Mouse (Mus musculus) stomach, embryonic 14.5 days (tissue): ENCODE measurements around the gene Rad51b. TPM values are rescaled to one million over a fixed set of nuclear protein-coding genes. Genes with fewer than 3 reads are reported as not detected.

Source experiments
- ATAC-seq: fragments of 200-750 bp; cut with Nextera tagmentation; 2 replicates; pipeline ENCODE4 v1.8.0; 2017; ENCODE audit warnings: low read depth, moderate TSS enrichment; ENCODE audit not compliant: insufficient number of reproducible peaks, insufficient read depth, low FRiP score
- H3K27ac ChIP-seq: fragments of 300-500 bp; sonication (generic); 2 replicates; pipeline ENCODE4 v1.5.1; 2014; ENCODE audit warnings: mild to moderate bottlenecking, low read length, moderate library complexity, mixed read lengths
- H3K27me3 ChIP-seq: fragments of 300-500 bp; sonication (generic); 2 replicates; pipeline ENCODE4 v1.6.1; 2014; ENCODE audit warnings: low read length, control low read depth, mixed read lengths; ENCODE audit not compliant: control insufficient read depth, insufficient read depth
- H3K36me3 ChIP-seq: fragments of 300-500 bp; sonication (generic); 2 replicates; pipeline ENCODE4 v1.6.1; 2014; ENCODE audit warnings: mild to moderate bottlenecking, control low read depth, low read length, moderate library complexity, mixed read lengths; ENCODE audit not compliant: control insufficient read depth, insufficient read depth
- H3K4me1 ChIP-seq: fragments of 300-500 bp; sonication (generic); 2 replicates; pipeline ENCODE4 v1.6.1; 2014; ENCODE audit warnings: low read length, control low read depth, mixed read lengths; ENCODE audit not compliant: control insufficient read depth, insufficient read depth
- H3K4me2 ChIP-seq: fragments of 300-500 bp; sonication (generic); replicated peaks from 2 replicates; pipeline ENCODE4 v1.6.1; 2014; ENCODE audit warnings: low read depth, low read length, control low read depth
- H3K4me3 ChIP-seq: fragments of 300-500 bp; sonication (generic); 2 replicates; pipeline ENCODE4 v1.5.1; 2014; ENCODE audit warnings: low read depth, low read length, control low read depth
- H3K9ac ChIP-seq: fragments of 300-500 bp; sonication (generic); replicated peaks from 2 replicates; pipeline ENCODE4 v1.6.1; 2014; ENCODE audit warnings: low read depth, mild to moderate bottlenecking, control low read depth, low read length, moderate library complexity, mixed read lengths
- H3K9me3 ChIP-seq: fragments of 300-500 bp; sonication (generic); 2 replicates; pipeline ENCODE4 v1.6.1; 2016; ENCODE audit warnings: low read depth, low read length, control low read depth; ENCODE audit not compliant: control insufficient read depth
- WGBS: fragments of 180-500 bp; shearing (Covaris S2); extraction: QIAGEN DNeasy Blood & Tissue Kit; methylation state at CpG from one replicate; pipeline ENCODE4 v1.1.7; 2014; 5-methylcytosine and 5-hydroxymethylcytosine counted together
- polyA plus RNA-seq: library from polyadenylated mRNA; unstranded; fragments of >200 nt; fragmentation: Nextera tagmentation; extraction: Ambion mirVana; gene quantifications from 2 replicates; pipeline ENCODE4 v1.2.1, GENCODE M21; 2014

The Rad51b gene
- polyA plus RNA-seq, 1 experiment from 2014 or later, result 8.4 TPM

DNA sequence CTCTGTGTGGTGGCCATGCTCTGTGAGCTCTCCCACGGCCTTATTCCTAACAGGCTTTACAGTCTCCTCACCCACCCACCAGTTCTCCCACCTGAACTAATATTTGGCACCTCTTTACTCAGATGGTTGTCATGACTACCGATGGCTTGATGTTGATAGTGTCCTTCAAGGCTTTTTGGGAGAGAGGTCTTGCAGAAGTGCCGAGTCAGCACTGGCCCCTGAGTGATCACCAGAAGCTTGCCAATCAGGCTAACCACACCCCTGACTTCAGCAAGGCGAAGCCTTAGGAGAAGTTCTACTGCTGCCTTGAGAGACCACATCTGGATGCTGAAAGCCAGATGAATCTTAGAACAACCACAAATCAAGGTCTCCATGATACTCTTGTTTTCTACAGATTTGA lies 209.3 kb downstream of the Rad51b start:
- Histone ChIP-seq H3K4me3 (no peak overlapping the region), H3K4me2 (no peak overlapping the region), H3K9me3 (no peaks in the 10 kb centered on the region), H3K36me3 (no peaks in the 10 kb centered on the region), H3K9ac (no peak overlapping the region), H3K4me1 (peaks cover 40% of the 10 kb centered on the region), H3K27me3 (no peaks in the 10 kb centered on the region), H3K27ac (peak overlapping the region; percentile 91)
- 44% methylated on average over 4 of the region's 4 CpGs for WGBS
- ATAC-seq, result peak; percentile 38; the same call in 1 of the 2 replicates

DNA sequence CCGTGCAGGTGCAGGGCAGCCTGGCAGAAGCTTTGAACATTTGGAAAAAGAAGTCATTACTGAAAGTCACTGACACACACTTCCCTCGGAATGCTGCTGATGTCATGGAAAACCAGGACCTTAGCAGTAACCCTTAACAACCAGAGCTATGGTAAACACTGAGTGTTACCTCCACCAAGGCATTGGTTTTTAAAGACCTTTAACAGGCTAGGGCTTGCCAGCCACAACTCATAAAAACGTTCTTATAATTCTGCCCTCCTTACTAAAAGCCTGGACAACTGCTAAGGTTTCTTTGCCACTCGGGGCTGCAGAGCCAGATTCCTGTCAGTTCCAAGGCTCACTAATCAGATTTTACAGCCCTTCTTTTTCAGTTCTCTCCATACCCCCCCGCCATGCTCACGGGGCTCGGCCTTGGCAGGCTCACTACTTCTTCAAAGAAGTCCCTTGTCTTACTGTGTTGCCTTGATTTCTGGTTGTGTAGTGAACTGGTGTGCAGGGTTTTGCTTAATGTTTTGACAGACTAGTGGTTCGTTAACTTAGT lies 210.1 kb downstream of the Rad51b start:
- Histone ChIP-seq H3K9ac (no peak overlapping the region), H3K27ac (peak overlapping the region; percentile 91), H3K9me3 (no peaks in the 10 kb centered on the region), H3K27me3 (no peaks in the 10 kb centered on the region), H3K4me1 (peaks cover 44% of the 10 kb centered on the region), H3K36me3 (no peaks in the 10 kb centered on the region), H3K4me2 (no peak overlapping the region), H3K4me3 (no peak overlapping the region)
- ATAC-seq, result peak; percentile 44; the same call in 1 of the 2 replicates
- 22% methylated on average over 8 of the region's 8 CpGs for WGBS

DNA sequence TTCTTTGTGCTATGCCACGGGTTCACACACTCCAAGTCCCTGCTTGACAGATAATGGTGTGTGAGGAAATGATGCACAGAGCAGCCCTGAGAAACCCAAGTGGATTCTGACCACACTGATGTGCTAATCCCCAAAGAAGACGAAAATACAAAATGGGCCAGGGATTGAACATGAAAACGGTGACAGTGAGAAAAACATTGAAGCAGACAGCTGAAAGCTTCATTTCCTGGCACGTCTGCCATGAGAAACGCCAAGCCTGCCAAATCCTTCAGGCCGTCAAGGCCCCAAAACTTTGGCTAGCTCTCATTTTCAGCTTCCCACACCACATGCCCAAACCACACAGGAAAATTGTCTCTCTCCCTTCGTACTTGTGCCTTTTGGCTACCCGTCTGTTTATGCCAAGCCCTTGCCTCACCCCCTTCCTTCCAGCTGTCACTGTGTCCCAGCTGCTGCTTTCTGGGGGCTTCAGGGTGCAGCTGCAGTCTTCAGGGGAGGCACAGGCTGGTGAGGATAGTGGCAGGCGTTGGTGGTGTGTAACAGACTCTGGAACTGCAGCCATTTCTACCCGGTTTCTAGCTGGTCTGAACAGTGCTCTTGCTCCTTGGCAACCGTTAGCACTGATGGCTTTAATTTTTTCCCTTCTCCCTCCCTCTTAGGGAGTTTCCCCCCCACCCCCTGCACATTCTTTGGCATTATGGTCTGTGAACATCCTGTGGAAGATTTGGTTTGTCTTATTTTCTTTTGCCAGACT lies 214.5 kb downstream of the Rad51b start:
- H3K27me3 ChIP-seq, result no peaks in the 10 kb centered on the region
- H3K4me1 ChIP-seq, result peaks cover 32% of the 10 kb centered on the region
- WGBS, result 45% methylated on average over 11 of the region's 11 CpGs
- no peak overlapping the region for H3K9ac ChIP-seq
- peak overlapping the region; percentile 79 for H3K27ac ChIP-seq
- H3K4me3 ChIP-seq, result no peak overlapping the region
- ATAC-seq, result no peak
- no peaks in the 10 kb centered on the region for H3K36me3 ChIP-seq
- H3K4me2 ChIP-seq, result no peak overlapping the region
- no peaks in the 10 kb centered on the region for H3K9me3 ChIP-seq

DNA sequence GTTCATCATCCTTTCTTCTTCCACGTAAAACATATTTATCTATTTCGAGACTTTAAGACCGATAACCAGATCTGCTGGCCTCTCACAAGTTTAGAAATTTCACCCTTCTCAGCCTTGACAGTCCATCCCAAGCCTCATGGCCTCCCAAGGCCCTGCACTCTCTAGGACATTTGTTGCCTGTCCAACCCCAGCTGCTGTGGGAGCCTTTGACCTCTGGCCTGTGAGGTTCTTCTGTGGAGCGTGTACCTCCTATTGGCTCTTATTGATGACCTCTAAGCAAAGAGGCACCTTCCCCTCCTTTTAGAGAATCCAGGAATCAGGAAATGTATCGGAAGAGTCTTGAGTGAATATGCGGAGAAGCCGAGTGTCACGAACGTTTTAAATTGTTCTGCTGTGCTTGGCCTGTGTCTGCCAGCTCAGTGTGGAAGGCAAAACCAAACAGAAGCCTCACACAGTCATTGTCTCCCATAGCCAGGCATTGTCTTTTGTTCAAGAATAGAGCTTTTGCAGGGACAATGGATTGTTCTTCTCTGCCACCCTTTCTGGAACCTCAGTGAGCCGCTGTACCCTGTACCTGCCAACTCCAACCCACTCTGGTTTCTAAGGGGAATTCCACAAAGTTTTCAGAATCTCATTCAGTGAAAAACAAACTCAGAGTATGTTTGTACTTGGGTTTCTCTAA lies 215.3 kb downstream of the Rad51b start:
- no peaks in the 10 kb centered on the region for H3K36me3 ChIP-seq
- H3K4me3 ChIP-seq, result no peak overlapping the region
- H3K9me3 ChIP-seq, result no peaks in the 10 kb centered on the region
- H3K4me1 ChIP-seq, result peaks cover 25% of the 10 kb centered on the region
- WGBS, result 59% methylated on average over 10 of the region's 10 CpGs
- H3K27ac ChIP-seq, result peak overlapping the region; percentile 79
- H3K4me2 ChIP-seq, result no peak overlapping the region
- H3K27me3 ChIP-seq, result no peaks in the 10 kb centered on the region
- no peak overlapping the region for H3K9ac ChIP-seq
- ATAC-seq, result no peak

DNA sequence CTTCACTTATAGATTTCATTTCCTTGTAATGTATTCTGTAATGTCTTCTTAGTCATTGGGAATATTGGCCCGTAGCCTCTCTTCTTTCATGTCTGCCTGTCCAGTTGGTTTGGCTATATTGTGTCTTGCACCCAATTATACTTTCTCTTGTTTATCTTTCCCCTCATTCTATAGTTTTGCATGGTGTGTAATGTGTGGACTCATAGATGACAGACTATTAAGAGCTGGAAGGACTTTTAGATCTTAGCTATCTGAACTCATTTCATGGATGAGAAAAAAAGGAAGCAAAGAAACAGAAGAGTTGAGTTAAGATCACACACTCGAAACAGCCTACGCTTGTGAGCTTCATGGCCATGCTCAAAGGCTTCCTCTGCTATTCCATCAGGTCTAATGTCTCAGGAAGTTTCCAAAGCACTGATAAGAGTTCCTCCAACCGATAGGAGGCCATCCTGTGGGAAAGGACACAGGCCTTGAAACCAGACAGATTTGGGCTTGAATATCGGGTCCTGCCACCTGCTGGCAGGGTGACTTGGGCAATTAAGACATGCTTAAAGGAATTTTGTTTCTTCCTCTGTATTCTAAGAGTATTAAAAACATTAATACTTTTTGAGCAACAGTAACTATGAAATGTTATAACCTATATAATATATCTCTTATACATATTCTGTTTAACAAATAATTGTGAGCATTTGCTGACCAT lies 216.1 kb downstream of the Rad51b start:
- H3K4me1 ChIP-seq, result peaks cover 18% of the 10 kb centered on the region
- H3K27ac ChIP-seq, result no peak overlapping the region
- H3K27me3 ChIP-seq, result no peaks in the 10 kb centered on the region
- 83% methylated on average over 5 of the region's 5 CpGs for WGBS
- no peak overlapping the region for H3K9ac ChIP-seq
- no peak for ATAC-seq
- no peak overlapping the region for H3K4me3 ChIP-seq
- H3K9me3 ChIP-seq, result no peaks in the 10 kb centered on the region
- H3K4me2 ChIP-seq, result no peak overlapping the region
- H3K36me3 ChIP-seq, result no peaks in the 10 kb centered on the region

DNA sequence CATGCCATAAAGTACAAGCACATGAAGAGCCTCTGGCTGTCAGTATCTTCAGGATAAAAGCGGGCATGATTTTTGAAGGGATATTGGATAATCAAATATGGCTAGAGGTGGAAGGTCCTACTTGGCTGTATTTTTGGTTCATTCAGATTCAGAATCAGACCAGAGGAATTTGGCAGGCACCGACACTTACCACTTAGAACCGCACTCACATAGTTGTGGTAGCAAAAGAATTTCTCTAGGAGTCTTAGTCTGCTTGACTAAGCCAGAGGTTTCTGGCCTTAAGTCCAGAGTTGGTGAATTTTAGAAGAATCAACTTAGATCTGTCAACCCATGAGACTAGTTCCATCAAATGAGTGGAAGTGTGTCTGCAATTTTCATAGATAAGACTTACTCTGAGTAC lies 217.6 kb downstream of the Rad51b start:
- no peaks in the 10 kb centered on the region for H3K27me3 ChIP-seq
- ATAC-seq, result no peak
- WGBS, result 97% methylated on average over 3 of the region's 3 CpGs
- H3K4me3 ChIP-seq, result no peak overlapping the region
- peaks cover 18% of the 10 kb centered on the region for H3K4me1 ChIP-seq
- no peak overlapping the region for H3K9ac ChIP-seq
- no peaks in the 10 kb centered on the region for H3K9me3 ChIP-seq
- H3K36me3 ChIP-seq, result no peaks in the 10 kb centered on the region
- no peak overlapping the region for H3K4me2 ChIP-seq
- H3K27ac ChIP-seq, result peak overlapping the region; percentile 74; the same call in 1 of the 2 replicates

GRCm38 (mm10) chr12:79522374-79522773 lies 225.3 kb downstream of the Rad51b start:
- no peaks in the 10 kb centered on the region for H3K27me3 ChIP-seq
- peaks cover 13% of the 10 kb centered on the region; the same call in 1 of the 2 replicates for H3K4me1 ChIP-seq
- no peak overlapping the region for H3K4me3 ChIP-seq
- no peak for ATAC-seq
- 38% methylated on average over 1 of the region's 1 CpGs for WGBS
- no peaks in the 10 kb centered on the region for H3K9me3 ChIP-seq
- H3K27ac ChIP-seq, result no peak overlapping the region
- H3K4me2 ChIP-seq, result no peak overlapping the region
- no peak overlapping the region for H3K9ac ChIP-seq
- H3K36me3 ChIP-seq, result no peaks in the 10 kb centered on the region
